Mouse (Mus musculus): ENCODE results near the gene Zbtb21. TPM values are rescaled to one million over a fixed set of nuclear protein-coding genes. Genes with fewer than 3 reads are reported as not detected.
"Not testable (repeated sequence)": the region's sequence is repeated elsewhere in the genome, so short reads cannot be mapped to it uniquely, and the experiment has no call there.

The Zbtb21 gene
- polyA plus RNA-seq, 1 experiment from 2014 or later = 7.7 TPM

DNA sequence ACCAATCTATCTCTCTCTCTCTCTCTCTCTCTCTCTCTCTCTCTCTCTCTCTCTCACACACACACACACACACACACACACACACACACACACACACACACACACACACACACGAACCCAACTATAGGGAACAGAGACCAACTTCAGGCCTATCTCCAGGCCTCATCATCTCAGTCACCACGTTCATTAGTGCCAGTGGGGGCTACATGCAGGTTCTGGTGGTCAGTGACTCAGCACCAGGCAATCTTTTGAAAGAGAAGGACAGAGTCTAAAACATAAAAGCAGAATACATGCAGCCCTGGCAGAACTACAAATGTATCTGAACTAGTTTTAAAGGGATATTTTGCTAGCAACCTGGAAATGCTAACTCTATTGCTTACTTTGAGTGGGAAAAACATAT, 15.4 kb downstream of the Zbtb21 start:
- WGBS = 68% methylated on average over 2 of the region's 2 CpGs
- not testable (repeated sequence) for H3K27ac ChIP-seq (replicated peaks); H3K4me1 ChIP-seq; H3K9ac ChIP-seq; ATAC-seq (ENCODE audit: extremely low read depth, insufficient number of reproducible peaks, low FRiP score, low TSS enrichment); H3K9me3 ChIP-seq; H3K4me2 ChIP-seq; H3K4me3 ChIP-seq
- Histone ChIP-seq H3K36me3 (peaks cover 62% of the 10 kb centered on the region), H3K27me3 (replicated peaks) (peaks cover 18% of the 10 kb centered on the region)

GRCm38 (mm10) chr16:97941844-97942243, 20.6 kb downstream of the Zbtb21 start:
- Histone ChIP-seq H3K36me3 (peaks cover 39% of the 10 kb centered on the region), H3K9me3 (peaks cover 2% of the 10 kb centered on the region; the same call in 1 of the 2 replicates), H3K4me3 (no peak overlapping the region), H3K27me3 (replicated peaks) (no peaks in the 10 kb centered on the region), H3K9ac (no peak overlapping the region), H3K27ac (replicated peaks) (no peak overlapping the region), H3K4me2 (no peak overlapping the region), H3K4me1 (no peaks in the 10 kb centered on the region)
- no peak for ATAC-seq (ENCODE audit: extremely low read depth, insufficient number of reproducible peaks, low FRiP score, low TSS enrichment)

GRCm38 (mm10) chr16:97940471-97940973, 21.9 kb downstream of the Zbtb21 start:
- Histone ChIP-seq H3K9ac (no peak overlapping the region), H3K4me3 (no peak overlapping the region), H3K4me2 (no peak overlapping the region), H3K27ac (replicated peaks) (no peak overlapping the region), H3K4me1 (no peaks in the 10 kb centered on the region), H3K9me3 (peaks cover 2% of the 10 kb centered on the region; the same call in 1 of the 2 replicates), H3K27me3 (replicated peaks) (no peaks in the 10 kb centered on the region), H3K36me3 (peaks cover 37% of the 10 kb centered on the region)
- ATAC-seq (ENCODE audit: extremely low read depth, insufficient number of reproducible peaks, low FRiP score, low TSS enrichment) = no peak
- WGBS = 79% methylated on average over 3 of the region's 3 CpGs

- WGBS = 78% methylated on average over 3 of the region's 3 CpGs
- H3K9me3 ChIP-seq = no peaks in the 10 kb centered on the region
- no peak for ATAC-seq (ENCODE audit: extremely low read depth, insufficient number of reproducible peaks, low FRiP score, low TSS enrichment)
- H3K4me1 ChIP-seq = peaks cover 4% of the 10 kb centered on the region; the same call in 1 of the 2 replicates
- no peak overlapping the region for H3K4me3 ChIP-seq
- H3K36me3 ChIP-seq = peaks cover 3% of the 10 kb centered on the region; the same call in 1 of the 2 replicates
- no peaks in the 10 kb centered on the region; the same call in 1 of the 2 replicates for H3K27me3 ChIP-seq (replicated peaks)
- no peak overlapping the region for H3K9ac ChIP-seq
- H3K27ac ChIP-seq (replicated peaks) = no peak overlapping the region
- H3K4me2 ChIP-seq = no peak overlapping the region
Measured at GRCm38 (mm10) chr16:97935815-97936214, 26.6 kb downstream of the Zbtb21 start.

GRCm38 (mm10) chr16:97930231-97930630, 32.2 kb downstream of the Zbtb21 start:
- no peak overlapping the region for H3K4me2 ChIP-seq
- no peak for ATAC-seq (ENCODE audit: extremely low read depth, insufficient number of reproducible peaks, low FRiP score, low TSS enrichment)
- no peak overlapping the region for H3K27ac ChIP-seq (replicated peaks)
- H3K9ac ChIP-seq = no peak overlapping the region
- peaks cover 17% of the 10 kb centered on the region for H3K4me1 ChIP-seq
- no peaks in the 10 kb centered on the region for H3K36me3 ChIP-seq
- H3K27me3 ChIP-seq (replicated peaks) = no peaks in the 10 kb centered on the region; the same call in 1 of the 2 replicates
- no peaks in the 10 kb centered on the region for H3K9me3 ChIP-seq
- no peak overlapping the region for H3K4me3 ChIP-seq

- no peak overlapping the region for H3K4me2 ChIP-seq
- no peak overlapping the region for H3K9ac ChIP-seq
- 43% methylated on average over 1 of the region's 1 CpGs for WGBS
- no peak overlapping the region for H3K27ac ChIP-seq (replicated peaks)
- no peak for ATAC-seq (ENCODE audit: extremely low read depth, insufficient number of reproducible peaks, low FRiP score, low TSS enrichment)
- H3K4me1 ChIP-seq = peaks cover 17% of the 10 kb centered on the region
- no peaks in the 10 kb centered on the region; the same call in 1 of the 2 replicates for H3K27me3 ChIP-seq (replicated peaks)
- no peaks in the 10 kb centered on the region for H3K36me3 ChIP-seq
- H3K4me3 ChIP-seq = no peak overlapping the region
- no peaks in the 10 kb centered on the region for H3K9me3 ChIP-seq
Measured at GRCm38 (mm10) chr16:97929520-97929919, 32.9 kb downstream of the Zbtb21 start.

DNA sequence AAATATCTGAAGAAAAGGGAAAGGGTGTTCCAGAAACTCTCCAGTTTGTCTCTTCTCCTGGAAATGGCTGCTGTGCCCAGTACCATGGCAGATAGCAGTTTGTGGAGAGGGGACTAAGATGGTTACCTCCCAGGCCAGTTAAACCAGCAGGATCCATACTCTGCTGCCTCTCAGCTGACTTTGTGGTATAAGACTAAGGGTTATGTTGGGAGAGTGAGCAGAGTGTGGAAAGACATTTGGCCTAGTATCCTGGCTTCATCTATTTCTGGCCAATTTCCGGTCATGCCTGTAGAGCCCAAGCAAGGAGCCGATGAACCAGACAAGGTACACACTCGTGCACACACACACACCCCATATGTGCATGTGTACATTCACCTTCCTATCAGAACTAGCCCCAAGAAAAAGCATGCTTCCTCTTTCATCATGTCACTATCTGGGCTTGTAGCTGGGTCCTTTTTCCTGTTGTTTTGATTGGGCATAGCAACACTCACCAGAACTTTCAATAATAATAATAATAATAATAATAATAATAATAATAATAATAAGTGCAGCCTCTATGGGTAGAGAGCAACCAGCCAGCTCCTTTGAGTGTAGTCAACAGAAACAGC, 35.0 kb downstream of the Zbtb21 start:
- no peak for ATAC-seq (ENCODE audit: extremely low read depth, insufficient number of reproducible peaks, low FRiP score, low TSS enrichment)
- H3K27me3 ChIP-seq (replicated peaks) = no peaks in the 10 kb centered on the region; the same call in 1 of the 2 replicates
- no peaks in the 10 kb centered on the region for H3K9me3 ChIP-seq
- peaks cover 22% of the 10 kb centered on the region for H3K4me1 ChIP-seq
- no peak overlapping the region for H3K27ac ChIP-seq (replicated peaks)
- no peak overlapping the region for H3K9ac ChIP-seq
- no peak overlapping the region for H3K4me2 ChIP-seq
- H3K36me3 ChIP-seq = no peaks in the 10 kb centered on the region
- H3K4me3 ChIP-seq = no peak overlapping the region
- WGBS = 67% methylated on average over 3 of the region's 3 CpGs

DNA sequence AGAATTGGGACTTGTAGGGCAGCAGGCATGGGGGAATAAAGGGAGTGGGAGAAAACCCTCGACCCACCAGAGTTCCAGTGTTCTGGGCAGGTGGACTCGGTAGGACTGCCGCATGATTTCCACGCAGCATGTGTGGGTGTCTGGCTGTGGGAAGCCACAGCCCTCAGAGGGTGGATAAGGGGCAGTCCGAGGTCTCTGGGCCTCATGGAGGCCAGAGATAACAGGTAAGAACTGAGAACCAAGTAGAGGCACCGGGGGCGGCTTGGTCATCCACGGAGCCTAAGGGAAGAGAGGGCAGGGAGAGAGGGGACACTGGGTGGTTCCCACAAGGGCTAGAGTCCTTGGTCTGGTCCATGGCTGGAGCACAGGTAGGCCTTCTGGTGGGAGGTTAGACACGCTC, 36.0 kb downstream of the Zbtb21 start:
- Histone ChIP-seq H3K4me1 (peaks cover 27% of the 10 kb centered on the region), H3K9ac (no peak overlapping the region), H3K9me3 (no peaks in the 10 kb centered on the region), H3K4me3 (no peak overlapping the region), H3K27me3 (replicated peaks) (no peaks in the 10 kb centered on the region), H3K4me2 (no peak overlapping the region), H3K36me3 (no peaks in the 10 kb centered on the region), H3K27ac (replicated peaks) (no peak overlapping the region)
- 77% methylated on average over 9 of the region's 9 CpGs for WGBS
- ATAC-seq (ENCODE audit: extremely low read depth, insufficient number of reproducible peaks, low FRiP score, low TSS enrichment) = no peak

DNA sequence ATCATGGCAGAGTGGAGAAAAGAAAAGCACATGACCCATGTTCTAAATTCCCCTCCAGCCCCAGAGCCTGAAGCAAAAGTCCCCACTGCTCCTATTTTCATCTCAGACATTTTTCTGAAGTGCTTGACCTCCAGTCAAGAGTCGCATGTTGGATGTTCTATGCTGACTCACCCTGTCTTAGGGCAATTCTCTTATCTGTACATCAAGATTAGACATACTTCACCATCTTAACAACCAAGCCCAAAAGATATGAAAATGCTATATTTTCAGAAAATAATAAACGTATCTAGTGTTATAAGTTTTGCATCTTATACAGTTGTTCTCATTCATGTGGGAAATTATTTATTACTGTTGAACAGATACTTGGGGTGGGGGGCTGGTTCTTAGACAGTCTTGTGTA, 36.7 kb downstream of the Zbtb21 start:
- no peak overlapping the region for H3K9ac ChIP-seq
- peaks cover 29% of the 10 kb centered on the region for H3K4me1 ChIP-seq
- H3K4me3 ChIP-seq = no peak overlapping the region
- ATAC-seq (ENCODE audit: extremely low read depth, insufficient number of reproducible peaks, low FRiP score, low TSS enrichment) = no peak
- no peak overlapping the region for H3K27ac ChIP-seq (replicated peaks)
- no peaks in the 10 kb centered on the region for H3K9me3 ChIP-seq
- no peak overlapping the region for H3K4me2 ChIP-seq
- H3K27me3 ChIP-seq (replicated peaks) = no peaks in the 10 kb centered on the region
- H3K36me3 ChIP-seq = no peaks in the 10 kb centered on the region
- 62% methylated on average over 2 of the region's 2 CpGs for WGBS

DNA sequence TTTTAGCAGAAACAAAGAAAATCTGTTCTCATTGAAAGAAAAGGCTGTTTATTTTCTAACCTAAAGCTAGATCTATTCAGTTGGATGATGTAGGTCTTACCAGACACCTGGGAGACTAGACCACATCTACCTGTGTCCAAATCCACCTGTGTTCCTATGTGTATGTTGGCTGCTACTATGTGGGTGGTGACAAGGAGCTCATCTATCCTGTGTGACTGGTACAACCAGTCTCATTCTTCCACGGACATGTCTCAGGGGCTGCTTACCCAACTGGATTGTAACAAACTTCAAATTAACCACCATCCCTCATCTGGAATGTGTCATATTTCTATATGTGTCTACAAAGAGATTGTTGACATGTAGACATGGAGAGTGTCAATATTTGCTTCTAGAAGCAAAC, 38.7 kb downstream of the Zbtb21 start:
- peaks cover 47% of the 10 kb centered on the region for H3K4me1 ChIP-seq
- WGBS = 62% methylated on average over 1 of the region's 1 CpGs

GRCm38 (mm10) chr16:97922779-97923126, 39.7 kb downstream of the Zbtb21 start:
- ATAC-seq (ENCODE audit: extremely low read depth, insufficient number of reproducible peaks, low FRiP score, low TSS enrichment) = no peak
- Histone ChIP-seq H3K4me2 (peak overlapping the region; percentile 85), H3K9me3 (no peaks in the 10 kb centered on the region), H3K36me3 (no peaks in the 10 kb centered on the region), H3K4me3 (peak overlapping the region; percentile 86), H3K4me1 (peaks cover 40% of the 10 kb centered on the region), H3K27ac (replicated peaks) (peak overlapping the region; percentile 90), H3K27me3 (replicated peaks) (no peaks in the 10 kb centered on the region), H3K9ac (peak overlapping the region; percentile 88)
- WGBS = under 1% methylated on average over 9 of the region's 9 CpGs

More for the DNA sequence above, 38.7 kb downstream of the Zbtb21 start:
- no peak for ATAC-seq (ENCODE audit: extremely low read depth, insufficient number of reproducible peaks, low FRiP score, low TSS enrichment)
- H3K9me3 ChIP-seq = no peaks in the 10 kb centered on the region
- no peaks in the 10 kb centered on the region for H3K36me3 ChIP-seq
- no peak overlapping the region for H3K9ac ChIP-seq
- no peak overlapping the region for H3K4me2 ChIP-seq
- H3K27me3 ChIP-seq (replicated peaks) = no peaks in the 10 kb centered on the region
- no peak overlapping the region for H3K27ac ChIP-seq (replicated peaks)
- H3K4me3 ChIP-seq = no peak overlapping the region
